Mouse (Mus musculus) adrenal gland, adult 8-10 months (tissue): ENCODE measurements around the gene Zbtb17. TPM values are rescaled to one million over a fixed set of nuclear protein-coding genes. Genes with fewer than 3 reads are reported as not detected.

Source experiments
- DNase-seq: peaks from one replicate; pipeline ENCODE4 v3.0.0; 2022
- total RNA-seq, 4 experiments: library from RNA; stranded (reverse); gene quantifications; 2 replicates each; pipeline ENCODE4 v1.2.4; 2022

Gene Zbtb17
- 10 to 100 TPM; 14.8 to 25.6 (median 19.5) TPM for total RNA-seq

DNA sequence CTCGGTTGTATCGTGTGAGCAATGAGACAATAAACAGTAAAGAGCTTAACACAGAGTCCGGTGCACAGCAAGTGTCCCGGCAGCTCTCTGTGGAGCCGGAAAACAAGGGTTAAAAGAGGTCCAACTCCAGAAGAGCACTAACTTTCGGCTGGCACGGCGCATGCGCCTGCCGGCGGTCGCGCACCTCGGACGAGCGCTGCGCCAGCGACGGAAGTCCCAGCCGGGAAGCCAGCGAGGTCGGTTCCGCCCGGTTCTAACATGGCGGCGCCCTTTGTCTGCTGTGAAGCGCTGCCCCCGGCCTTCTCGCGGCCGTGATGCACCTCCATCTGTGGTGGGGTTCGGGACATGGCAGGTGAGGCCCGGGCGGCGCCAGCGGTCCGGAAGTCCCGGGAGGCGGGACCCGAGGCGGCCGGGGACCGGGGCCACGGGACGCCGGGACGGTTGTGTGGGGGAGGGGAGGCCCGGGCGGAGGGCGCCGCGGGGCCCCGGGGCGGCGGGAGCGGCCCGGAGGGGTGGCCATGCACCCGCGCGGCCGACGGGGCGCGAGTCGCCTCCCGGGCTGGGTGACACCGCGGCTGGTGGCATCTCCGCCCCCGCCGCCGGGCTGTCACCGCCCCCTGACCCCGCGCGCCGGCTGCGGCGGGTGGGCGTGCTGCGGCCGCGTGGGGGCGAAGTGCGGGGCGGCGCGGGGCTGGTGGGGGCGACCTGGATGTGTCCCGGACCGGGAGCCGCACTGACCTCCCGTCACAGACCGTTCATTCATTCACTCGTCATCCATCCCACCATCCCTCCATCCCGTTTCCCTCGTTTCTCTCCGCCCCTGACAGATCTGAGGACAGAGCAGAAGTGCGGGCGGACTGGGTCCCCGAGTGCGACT lies at the start of gene Zbtb17:
Zbtb17 (plus strand) TSS at position 204 of the 877 bp plus-strand sequence.
- peak; percentile 84 for DNase-seq

DNA sequence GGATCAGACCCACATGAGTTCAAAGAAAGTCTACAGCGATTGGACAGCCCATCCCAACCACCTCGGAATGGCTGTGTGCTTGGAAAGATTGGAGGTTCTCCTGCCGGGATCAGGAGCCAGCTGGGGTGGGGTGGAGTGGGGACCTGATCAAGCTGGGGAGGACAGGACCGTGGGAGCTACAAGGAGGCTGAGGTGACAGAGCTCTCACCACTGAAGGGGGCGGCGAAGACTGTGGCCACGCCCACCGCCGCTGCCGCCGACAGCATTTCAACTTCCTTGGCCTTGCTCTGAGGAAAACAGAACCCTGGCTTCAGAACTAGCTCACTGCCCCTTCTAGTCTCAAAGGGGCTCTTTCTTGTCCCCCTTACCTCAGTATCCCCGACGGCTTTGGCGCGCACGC lies 49.7 kb upstream of the Zbtb17 start:
- DNase-seq, result no peak

DNA sequence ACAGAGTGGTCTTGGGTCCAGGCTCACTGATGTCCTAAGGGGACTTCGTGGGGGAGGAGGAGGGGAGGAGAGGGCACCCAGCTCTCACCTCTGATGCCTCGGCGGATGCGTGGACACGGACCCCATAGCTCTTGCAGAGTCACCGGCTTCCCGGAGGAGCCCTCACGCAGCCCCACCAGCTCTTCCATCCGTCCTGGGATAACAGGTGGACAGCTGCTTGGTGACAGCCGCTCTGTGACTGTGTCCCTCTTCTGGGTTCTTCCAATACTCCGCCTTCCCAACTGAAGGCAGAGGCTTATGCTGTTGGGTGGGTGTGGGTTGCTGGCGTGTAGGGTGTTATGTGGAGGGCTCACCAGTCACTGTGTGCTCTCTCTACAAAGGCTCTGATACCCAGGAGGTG lies 46.6 kb upstream of the Zbtb17 start:
- DNase-seq, result no peak

DNA sequence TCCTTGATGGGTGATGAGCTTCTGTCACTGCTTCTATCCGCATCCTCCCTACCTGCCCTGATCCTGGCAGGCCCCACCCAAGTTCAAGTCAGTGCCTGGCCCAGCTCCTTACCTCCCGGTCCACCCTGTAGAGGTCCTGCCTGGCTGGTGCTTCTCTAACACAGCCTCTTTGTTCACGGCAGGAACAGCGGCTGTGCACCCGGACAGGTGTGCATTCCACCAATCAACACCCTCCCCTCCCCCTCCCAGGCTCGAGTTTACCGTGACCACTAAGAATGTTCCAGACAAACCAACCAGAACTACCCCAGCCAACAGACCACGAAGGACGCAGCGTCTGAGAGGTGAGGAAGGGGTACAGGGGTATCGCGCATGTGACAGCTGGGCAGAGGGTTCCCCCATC lies 45.9 kb upstream of the Zbtb17 start, which contains the start of gene Clcnka:
Clcnka (minus strand) TSS at position 180 of the 400 bp plus-strand sequence.
- no peak for DNase-seq

DNA sequence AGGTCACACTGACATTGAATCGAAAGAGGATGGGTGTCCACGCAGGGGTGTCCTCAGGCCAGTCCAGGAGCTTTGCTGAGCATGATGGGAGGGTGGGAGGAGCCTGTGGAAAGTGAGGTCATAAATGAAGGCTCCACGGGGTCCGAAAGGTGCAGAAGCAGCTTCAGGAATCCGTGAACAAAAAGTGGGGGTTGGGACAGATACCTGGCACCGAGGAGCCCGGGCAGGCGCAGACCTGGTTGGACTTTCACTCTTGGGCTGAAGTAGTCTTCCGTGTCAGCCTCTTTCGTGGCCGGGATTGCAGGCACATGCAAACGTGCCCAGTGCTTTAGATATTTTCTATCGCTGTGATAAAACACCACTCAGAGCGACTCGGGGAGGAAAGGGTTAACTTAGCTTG lies 44.3 kb upstream of the Zbtb17 start:
- no peak for DNase-seq

DNA sequence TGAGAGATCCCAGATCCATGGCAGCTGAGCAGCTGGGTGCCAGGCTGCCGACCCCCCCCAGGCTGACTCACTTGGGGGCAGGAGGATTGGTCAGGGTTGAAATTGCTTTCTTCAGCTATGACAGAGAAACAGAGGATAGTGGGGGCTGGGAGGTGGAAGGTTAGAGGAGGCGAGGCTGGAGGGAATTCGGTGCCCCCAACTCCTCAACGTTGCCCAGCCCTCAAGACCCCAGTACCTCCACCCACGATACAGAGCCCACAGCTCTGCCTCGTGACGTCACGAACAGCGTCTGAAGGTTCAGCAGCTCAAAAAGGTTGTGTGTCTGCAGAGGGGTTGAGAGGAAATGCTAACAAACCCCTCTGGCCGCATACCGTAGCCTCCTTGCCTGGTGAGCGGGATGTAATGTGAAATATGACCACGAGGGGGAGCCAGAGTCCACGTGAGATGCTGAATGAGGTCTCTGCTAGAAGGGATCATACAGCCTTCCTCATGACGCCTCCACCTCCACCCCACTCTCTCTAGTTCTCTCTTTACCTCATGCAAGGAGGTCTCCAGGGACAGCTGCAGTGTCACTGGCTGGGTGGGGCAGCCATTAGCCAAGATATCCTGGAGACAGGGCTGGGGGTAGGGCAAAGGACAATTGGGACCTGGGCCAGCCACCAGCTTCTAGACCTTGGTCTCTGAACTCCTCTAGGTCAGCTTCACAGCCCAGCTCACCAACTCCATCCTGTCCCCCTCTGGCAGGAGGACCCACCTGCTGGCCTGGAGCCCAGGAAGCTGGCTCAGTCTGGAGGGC lies 39.7 kb upstream of the Zbtb17 start:
- DNase-seq, result peak; percentile 74

DNA sequence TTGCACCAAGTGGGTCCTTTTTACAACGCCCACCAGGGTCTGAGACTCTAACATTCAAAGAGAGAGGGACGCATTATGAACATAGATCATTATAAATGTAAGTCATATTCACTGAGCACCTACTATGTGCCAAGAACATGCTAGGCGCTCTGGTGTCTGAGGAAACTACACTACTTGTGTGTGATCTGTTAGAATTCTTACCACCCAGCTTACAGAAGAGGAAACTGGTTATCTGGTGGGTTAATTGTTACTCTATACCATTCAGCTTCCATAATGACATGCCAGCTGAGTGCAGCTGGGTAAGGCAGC lies 39.2 kb upstream of the Zbtb17 start:
- no peak for DNase-seq

DNA sequence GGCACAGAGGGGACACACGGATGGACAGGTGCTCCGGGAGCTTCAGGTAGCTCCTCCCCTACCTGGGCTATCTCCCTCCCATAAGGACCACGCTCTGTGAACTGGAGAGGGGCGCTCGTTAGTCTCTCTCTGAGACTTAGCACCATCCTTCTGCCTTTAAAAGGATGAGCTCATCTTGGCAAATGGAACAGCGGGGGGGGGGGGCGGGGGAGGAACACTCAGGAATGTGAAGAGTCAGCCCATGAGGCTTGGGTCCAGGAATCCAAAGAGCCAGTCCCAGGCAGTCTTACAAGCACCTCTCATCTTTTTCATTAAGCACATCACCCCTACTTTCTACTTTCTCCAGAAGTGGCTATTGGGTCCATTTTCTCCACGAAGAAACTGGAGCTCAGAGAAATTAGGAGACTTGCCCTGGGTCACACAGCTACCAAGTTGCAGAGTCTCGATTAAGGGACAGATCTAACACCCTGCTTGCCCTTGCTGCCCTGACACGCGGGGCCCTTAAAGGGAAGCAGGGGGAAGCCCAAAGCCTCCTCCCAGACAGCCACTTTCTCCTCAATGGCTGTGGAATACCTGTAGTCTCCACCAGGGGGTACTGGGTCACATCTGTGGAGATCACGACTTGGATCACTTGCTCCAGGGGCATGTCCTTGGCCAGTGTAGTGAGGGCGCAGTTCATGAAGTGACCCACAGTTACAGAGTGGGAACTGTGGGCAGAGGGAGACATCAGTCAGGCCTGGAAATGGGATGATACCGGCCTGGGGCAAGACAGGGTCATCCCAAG lies 37.7 kb upstream of the Zbtb17 start:
- no peak for DNase-seq

DNA sequence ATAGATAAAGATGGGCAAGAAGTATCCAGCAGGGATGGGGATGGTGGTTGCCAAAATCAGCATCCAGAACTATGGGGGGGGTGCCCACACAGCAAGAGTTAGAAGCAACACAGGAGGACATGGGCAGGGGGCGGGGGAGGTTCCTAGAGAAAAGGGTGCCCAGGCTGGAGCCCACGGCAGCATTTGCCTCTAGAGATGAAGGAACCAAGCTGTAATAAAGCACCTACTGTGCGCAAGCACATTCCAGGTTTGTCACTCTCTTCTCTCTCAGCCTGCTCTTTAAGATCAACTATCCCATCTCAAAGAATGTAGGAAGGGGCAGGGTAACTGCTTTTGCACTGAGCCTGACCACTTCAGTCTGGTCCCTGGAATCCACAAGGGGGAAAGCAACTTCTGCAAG lies 35.9 kb upstream of the Zbtb17 start:
- no peak for DNase-seq

DNA sequence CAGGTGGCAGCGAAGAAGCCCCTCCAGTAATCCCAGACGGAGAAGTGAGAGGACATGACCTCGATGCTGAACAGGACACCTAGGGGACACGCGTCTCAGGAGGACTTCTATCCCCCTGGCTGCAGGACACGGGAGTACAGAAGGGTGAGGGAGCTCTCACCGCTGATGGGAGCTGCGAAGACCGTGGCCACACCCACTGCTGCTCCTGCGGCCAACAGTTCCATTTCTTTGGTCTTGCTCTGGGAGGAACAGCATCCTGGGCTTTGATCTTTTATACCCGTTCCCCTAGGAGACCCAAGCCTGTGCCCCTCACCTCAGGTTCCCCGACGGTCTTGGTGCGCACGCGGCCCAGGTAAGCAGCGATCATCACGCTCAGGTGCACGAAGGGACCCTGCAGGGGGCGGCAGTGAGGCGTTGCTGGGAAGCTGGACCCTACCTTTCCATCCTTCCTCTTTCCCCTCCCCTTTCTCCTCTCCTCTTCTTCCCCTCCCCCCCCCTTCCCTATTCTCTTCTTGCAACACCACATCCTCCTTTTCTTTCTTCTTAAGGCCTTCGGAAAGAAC lies 32.9 kb upstream of the Zbtb17 start:
- no peak for DNase-seq

DNA sequence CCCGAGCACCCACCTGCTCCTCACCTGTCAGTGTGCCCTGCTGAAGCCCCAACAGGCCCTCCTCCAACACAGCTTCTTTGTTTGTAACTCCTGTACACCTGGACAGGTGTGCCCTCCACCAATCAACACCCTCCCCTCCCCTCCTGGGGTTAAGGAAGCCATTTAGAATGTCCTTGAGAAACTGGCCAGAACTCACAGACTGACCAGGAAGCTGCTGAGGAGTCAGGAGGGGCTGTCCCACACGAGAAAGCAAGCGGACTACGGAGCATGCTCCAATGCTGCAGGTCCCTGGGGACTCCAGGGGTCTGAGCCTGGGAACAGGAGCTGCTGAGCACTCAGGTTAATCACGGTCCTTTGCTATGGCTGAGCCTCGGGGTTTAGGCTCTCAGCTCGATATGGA lies 28.5 kb upstream of the Zbtb17 start, which contains the start of gene Clcnkb:
Clcnkb (minus strand) TSS at position 91 of the 400 bp plus-strand sequence.
- DNase-seq, result no peak

DNA sequence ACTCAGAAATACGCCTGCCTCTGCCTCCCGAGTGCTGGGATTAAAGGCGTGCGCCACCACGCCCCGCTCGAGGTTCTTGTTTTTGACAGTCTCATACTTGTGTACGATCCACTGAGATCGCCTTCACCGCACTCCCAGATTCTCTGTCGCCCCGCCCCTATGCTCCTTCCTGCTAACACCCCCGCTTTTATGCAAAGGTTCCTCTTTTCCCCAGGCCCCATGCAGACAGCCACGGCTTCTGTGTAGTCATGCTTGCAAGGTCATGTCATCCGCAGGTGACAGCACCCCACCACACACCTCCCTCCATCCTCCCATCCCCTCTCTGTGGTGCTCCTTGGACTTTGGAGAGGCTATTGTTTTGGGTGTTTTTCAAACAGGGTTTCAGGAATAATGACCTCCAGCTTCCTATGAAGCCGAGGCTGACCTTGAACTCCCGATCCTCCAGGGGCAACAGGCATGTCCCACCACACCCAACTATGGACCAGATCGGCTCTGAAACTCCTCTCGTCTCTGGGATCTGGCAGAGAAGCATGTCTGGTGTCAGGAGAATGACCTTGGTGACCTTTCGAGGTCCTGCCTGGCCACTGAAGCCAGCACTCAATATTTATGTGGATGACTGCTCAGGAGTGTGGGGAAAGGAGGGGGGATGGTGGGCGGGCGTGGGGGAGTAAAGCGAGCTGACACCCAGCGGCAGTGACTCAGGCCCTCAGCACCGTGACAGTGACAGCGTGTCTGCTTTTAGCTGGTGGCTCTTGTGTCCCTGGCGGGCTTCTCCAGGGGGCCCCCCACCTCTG lies 24.9 kb upstream of the Zbtb17 start:
- DNase-seq, result no peak

DNA sequence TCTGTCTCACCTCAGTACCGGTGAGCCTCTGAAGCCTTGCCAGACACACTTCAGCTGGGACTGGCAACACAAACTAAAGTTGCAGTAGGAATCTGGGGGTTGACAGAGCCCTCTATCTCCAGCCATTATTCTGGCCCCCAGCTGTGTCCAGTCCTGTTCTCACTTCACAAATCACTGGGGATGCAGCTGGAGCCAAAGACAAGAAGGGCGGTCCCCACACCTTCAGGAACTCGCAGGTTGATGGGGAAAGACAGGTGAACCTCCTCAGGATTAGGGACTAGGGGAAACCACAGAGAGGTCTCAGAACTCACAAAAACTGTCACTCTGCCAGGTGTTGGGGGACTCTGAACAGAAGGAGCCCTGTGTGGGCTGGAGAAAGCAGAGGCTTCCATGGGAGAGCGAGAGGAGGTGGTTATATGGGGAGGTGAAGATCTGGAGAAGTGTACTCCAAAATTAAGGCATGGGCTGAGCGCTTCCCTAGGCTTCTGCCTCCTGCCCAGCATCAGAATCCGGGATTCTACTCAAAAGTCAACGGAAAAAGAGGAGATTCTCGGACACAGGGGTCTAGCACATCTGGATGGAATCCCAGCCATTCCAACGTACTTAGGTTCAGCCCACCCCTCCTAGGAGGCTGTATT lies 24.1 kb upstream of the Zbtb17 start, which contains the start of gene Hspb7:
Hspb7 (plus strand) TSS at position 588 of the 638 bp plus-strand sequence.
- no peak for DNase-seq

DNA sequence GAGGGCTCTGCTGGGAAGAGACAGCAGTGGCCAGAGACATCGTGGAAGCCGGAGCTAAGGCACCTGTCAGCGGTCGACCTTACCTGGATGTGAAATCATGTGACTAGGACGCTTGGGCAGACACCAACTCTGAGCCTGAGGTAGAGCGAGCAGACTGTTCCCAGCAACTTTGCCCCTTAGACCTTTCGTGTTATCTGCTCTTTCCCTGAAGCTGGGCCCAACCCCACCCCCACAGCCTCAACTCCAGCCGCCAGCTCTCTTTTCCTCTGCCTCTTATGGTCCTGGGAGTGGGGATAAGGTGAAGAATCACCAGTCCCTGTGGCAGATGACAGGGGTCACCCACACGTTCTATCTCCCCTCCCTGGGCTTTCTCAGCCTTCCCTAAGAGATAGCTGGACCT lies 23.6 kb upstream of the Zbtb17 start:
- no peak for DNase-seq

DNA sequence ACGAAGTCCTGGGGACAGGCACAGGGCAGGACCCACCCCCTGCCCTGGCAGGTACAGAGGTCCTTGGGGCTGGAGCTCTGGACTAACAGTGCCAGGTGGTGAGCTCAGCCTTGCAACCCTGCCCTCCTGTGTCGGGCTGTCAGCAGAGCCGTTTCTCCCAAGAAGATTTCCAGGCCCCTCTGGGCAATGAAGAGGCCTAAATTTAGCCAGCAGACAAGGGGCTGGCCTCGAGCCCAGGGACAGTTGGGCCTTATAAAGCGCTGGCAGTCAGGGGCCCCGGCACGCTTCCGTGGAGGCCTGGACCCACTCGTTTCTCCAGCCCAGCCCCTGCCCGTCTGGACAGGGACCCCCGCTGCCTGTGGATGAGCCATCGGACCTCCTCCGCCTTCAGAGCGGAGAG lies 23.0 kb upstream of the Zbtb17 start:
- no peak for DNase-seq

DNA sequence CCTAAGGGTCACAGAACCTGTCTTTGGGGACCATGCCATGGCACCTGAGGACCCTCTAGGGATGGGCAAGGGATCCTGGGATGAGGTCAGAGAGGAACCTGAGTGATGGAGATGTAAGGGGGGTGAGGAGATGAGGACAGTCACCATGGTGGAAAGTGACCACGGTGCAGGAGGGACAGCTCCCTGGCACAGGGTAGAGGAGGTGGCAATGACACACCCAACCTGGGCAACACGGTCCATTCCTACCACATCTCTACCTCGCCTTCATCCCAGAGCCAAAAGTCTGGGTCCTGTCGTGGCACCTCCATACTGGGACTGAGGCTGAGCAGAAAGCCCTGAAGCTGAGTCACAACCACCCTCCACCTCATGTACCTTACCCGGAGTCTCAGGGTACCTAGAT lies 21.6 kb upstream of the Zbtb17 start:
- no peak for DNase-seq

DNA sequence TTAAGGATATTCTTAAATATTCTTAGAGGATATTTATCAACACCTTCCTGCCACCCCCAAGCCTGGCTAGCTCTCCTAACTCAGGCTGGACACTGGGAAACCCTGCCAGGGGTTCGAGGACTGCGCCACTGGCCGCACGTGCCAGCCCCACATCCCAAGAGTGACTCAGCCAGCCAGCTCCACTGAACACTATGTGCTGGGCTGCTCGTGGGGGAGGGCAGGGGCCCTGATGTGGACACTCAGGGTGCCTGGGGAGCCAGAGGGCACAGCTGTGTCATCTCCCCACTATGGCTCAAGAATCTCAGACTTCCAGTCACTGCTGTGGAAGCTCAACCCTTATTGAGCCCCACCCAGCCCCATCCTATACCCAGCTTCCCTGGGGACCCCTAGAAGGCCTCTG lies 21.2 kb upstream of the Zbtb17 start:
- DNase-seq, result no peak

DNA sequence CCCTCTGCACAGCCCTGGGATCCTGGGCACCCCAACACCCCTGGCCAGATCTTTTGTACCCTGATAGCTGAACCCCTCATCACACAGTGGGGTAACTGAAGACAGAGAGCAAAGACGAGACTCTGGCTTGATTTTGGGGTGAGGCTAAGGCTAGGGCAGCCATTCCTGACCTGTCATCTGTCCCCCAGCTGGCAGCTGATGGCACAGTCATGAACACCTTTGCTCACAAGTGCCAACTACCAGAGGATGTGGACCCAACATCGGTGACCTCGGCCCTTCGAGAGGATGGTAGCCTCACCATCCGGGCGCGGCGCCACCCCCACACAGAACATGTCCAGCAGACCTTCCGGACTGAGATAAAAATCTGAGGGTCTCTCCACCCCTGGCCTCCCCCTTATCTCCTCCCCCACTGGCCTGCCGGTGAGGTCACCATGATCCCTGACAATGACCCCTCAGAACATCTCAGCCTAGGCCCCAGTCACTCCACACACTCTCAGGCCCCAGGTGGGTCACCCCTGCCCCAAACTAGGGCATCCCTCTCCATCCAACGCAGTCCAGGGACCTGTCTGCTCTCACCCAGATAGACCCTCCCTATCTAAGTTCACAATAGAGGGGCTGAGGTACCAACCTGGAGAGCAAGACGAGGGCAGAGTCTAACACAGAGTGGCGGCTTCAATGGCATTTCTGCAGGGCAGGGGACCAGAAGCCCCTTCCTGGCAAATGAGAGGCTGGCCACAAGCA lies 20.6 kb upstream of the Zbtb17 start:
- no peak for DNase-seq

DNA sequence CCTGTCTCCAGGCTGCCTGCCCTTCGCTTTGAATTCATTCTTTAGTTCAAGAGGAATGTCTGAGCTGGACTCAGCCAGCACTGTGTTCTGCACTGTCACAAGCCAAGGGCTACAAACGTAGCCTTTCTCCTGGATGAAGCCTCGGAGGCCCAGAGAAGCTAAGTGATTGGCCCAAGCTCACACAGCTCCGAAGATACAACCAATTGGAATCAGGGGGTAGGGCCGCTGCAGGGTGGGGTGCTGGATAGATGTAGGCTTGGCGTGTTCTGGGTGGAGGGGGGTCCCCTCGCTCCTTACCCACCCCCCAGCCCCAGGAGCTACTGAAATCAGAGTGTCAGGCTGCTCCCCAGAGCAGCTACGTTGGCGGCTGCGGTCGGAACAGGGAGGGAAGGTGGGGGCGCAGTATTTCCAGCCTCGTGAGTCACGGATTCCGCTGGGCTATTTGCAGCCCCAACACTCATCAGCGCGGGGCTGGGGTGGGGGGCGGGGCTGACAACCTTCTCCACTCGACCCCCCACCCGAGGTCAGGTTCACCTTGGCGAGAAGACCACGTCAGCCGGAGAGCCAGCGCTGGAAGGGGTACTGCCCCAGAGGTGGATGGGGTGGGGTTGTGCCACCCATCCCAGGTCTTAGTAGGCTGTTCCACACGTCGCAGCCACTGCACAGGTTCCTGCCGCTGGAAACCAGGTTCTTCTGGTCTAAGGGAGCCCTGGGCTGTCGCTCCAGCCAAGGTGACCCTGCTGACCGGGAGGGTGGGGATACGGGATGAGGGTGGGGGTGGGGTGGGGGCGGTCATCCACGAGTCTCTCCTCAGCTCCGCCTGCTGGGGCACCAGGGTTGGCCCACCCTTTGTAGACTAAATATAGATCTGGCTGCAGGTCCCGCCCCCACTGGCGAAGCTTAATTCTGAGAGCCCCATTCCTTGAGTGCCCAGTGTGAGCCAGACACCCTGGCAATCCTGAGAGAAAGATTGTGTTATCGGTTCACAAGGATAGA lies 18.7 kb upstream of the Zbtb17 start:
- DNase-seq, result no peak
